Mouse (Mus musculus) MEL (cell line): Measurements from ENCODE around the gene Gm49336. TPM values are rescaled to one million over a fixed set of nuclear protein-coding genes. Genes with fewer than 3 reads are reported as not detected.

Source experiments
- DNase-seq: peaks from one replicate; pipeline ENCODE4 v3.0.0; 2011; ENCODE audit warnings: low read depth, low spot score
- H3K27ac ChIP-seq: 2 replicates; pipeline ENCODE4 v1.5.1; 2012; ENCODE audit warnings: low read depth, mild to moderate bottlenecking, control low read depth, low read length, moderate library complexity; ENCODE audit not compliant: control insufficient read depth
- H3K27me3 ChIP-seq, 2 experiments: fragments of 150-350 bp in 1 of 2; sonication (generic) in 1 of 2; 2 replicates each; pipeline ENCODE4 v1.6.1; 2012; ENCODE audit warnings: low read length in 2 of 2, mild to moderate bottlenecking in 2 of 2, improper control_type of control experiment in 1 of 2, moderate library complexity in 1 of 2; ENCODE audit not compliant: insufficient read depth in 2 of 2, control insufficient read depth in 1 of 2
- H3K36me3 ChIP-seq, 2 experiments: 2 replicates each; pipeline ENCODE4 v1.6.1; 2012 to 2014; ENCODE audit warnings: low read length in 2 of 2, improper control_type of control experiment in 1 of 2, inconsistent platforms in 1 of 2, mild to moderate bottlenecking in 1 of 2; ENCODE audit not compliant: insufficient read depth in 2 of 2, control insufficient read depth in 1 of 2
- H3K4me1 ChIP-seq, 2 experiments: fragments of 150-350 bp in 1 of 2; sonication (generic) in 1 of 2; 2 replicates each; pipeline ENCODE4 v1.6.1; 2012; ENCODE audit warnings: low read length in 2 of 2, improper control_type of control experiment in 1 of 2, mild to moderate bottlenecking in 1 of 2; ENCODE audit not compliant: insufficient read depth in 2 of 2, control insufficient read depth in 1 of 2
- H3K4me3 ChIP-seq, 2 experiments: fragments of 150-350 bp in 1 of 2; sonication (generic) in 1 of 2; 2 replicates each; pipeline ENCODE4 v1.5.1; 2012; ENCODE audit warnings: low read depth in 2 of 2, low read length in 2 of 2, mild to moderate bottlenecking in 2 of 2, moderate library complexity in 2 of 2, control low read depth in 1 of 2, improper control_type of control experiment in 1 of 2; ENCODE audit not compliant: control insufficient read depth in 1 of 2, insufficient read depth in 1 of 2
- H3K79me2 ChIP-seq: 2 replicates; pipeline ENCODE4 v1.6.1; 2012; ENCODE audit warnings: mild to moderate bottlenecking, low read length, moderate library complexity; ENCODE audit not compliant: control insufficient read depth, poor library complexity, insufficient read depth
- H3K9ac ChIP-seq: 2 replicates; pipeline ENCODE4 v1.6.1; 2012; ENCODE audit warnings: low read depth, mild to moderate bottlenecking, control low read depth, low read length, moderate library complexity; ENCODE audit not compliant: control insufficient read depth, poor library complexity, severe bottlenecking
- H3K9me3 ChIP-seq: fragments of 150-350 bp; sonication (generic); replicated peaks from 2 replicates; pipeline ENCODE4 v1.6.1; 2012; ENCODE audit warnings: mild to moderate bottlenecking, low read length, improper control_type of control experiment, moderate library complexity; ENCODE audit not compliant: insufficient read depth
- BHLHE40 ChIP-seq: IDR thresholded peaks from 2 replicates; pipeline ENCODE4 v1.6.1; 2012; ENCODE audit warnings: low read depth, mild to moderate bottlenecking, inconsistent platforms, low read length, improper control_type of control experiment, borderline replicate concordance
- CHD1 ChIP-seq: IDR thresholded peaks from 2 replicates; pipeline ENCODE4 v1.6.1; 2012; ENCODE audit warnings: low read depth, mild to moderate bottlenecking, inconsistent platforms, low read length, improper control_type of control experiment
- CHD2 ChIP-seq: IDR thresholded peaks from 2 replicates; pipeline ENCODE4 v1.6.1; 2011; ENCODE audit warnings: low read length, improper control_type of control experiment
- CTCF ChIP-seq, 3 experiments: IDR thresholded peaks in 2 of 3; conservative IDR thresholded peaks in 1 of 3; 2 replicates each; pipeline ENCODE4 v1.5.1; 2011 to 2012; ENCODE audit warnings: low read length in 3 of 3, low read depth in 2 of 3, mild to moderate bottlenecking in 2 of 3, improper control_type of control experiment in 1 of 3, inconsistent platforms in 1 of 3, mixed read lengths in 1 of 3, moderate library complexity in 1 of 3; ENCODE audit not compliant: control insufficient read depth in 1 of 3, insufficient read depth in 1 of 3, poor library complexity in 1 of 3, severe bottlenecking in 1 of 3
- EP300 ChIP-seq, 2 experiments: IDR thresholded peaks; 2 replicates each; pipeline ENCODE4 v1.6.1; 2011; ENCODE audit warnings: improper control_type of control experiment in 2 of 2, low read length in 2 of 2, low read depth in 1 of 2, mild to moderate bottlenecking in 1 of 2
- ETS1 ChIP-seq: IDR thresholded peaks from 2 replicates; pipeline ENCODE4 v1.6.1; 2012; ENCODE audit warnings: low read depth, mild to moderate bottlenecking, inconsistent platforms, low read length, improper control_type of control experiment, moderate library complexity
- GABPA ChIP-seq: IDR thresholded peaks from 2 replicates; pipeline ENCODE4 v1.6.1; 2012; ENCODE audit warnings: low read depth, mild to moderate bottlenecking, inconsistent platforms, low read length, improper control_type of control experiment, moderate library complexity
- GATA1 ChIP-seq: IDR thresholded peaks from 2 replicates; pipeline ENCODE4 v1.6.1; 2011; ENCODE audit warnings: low read depth, low read length, improper control_type of control experiment
- KAT2A ChIP-seq: conservative IDR thresholded peaks from 2 replicates; pipeline ENCODE4 v1.6.1; 2012; ENCODE audit warnings: low read depth, low read length, improper control_type of control experiment, inconsistent platforms
- MAFK ChIP-seq: IDR thresholded peaks from 2 replicates; pipeline ENCODE4 v1.6.1; 2011; ENCODE audit warnings: low read depth, mild to moderate bottlenecking, low read length, improper control_type of control experiment, borderline replicate concordance
- MAX ChIP-seq: IDR thresholded peaks from 2 replicates; pipeline ENCODE4 v1.6.1; 2011; ENCODE audit warnings: low read length, improper control_type of control experiment
- MAZ ChIP-seq: IDR thresholded peaks from 2 replicates; pipeline ENCODE4 v1.6.1; 2012; ENCODE audit warnings: low read depth, mild to moderate bottlenecking, inconsistent platforms, low read length, improper control_type of control experiment
- MEF2A ChIP-seq: IDR thresholded peaks from 2 replicates; pipeline ENCODE4 v1.6.1; 2014; ENCODE audit warnings: low read depth, mild to moderate bottlenecking, inconsistent platforms, low read length, improper control_type of control experiment; ENCODE audit not compliant: poor library complexity, insufficient replicate concordance, severe bottlenecking; ENCODE audit errors: extremely low read depth
- MYC ChIP-seq: IDR thresholded peaks from 2 replicates; pipeline ENCODE4 v1.6.1; 2011; ENCODE audit warnings: low read depth, mild to moderate bottlenecking, low read length, improper control_type of control experiment, moderate library complexity
- POLR2A ChIP-seq, 2 experiments: IDR thresholded peaks; 2 replicates each; pipeline ENCODE4 v1.6.1; 2011 to 2012; ENCODE audit warnings: low read length in 2 of 2, mild to moderate bottlenecking in 2 of 2, control low read depth in 1 of 2, improper control_type of control experiment in 1 of 2, low read depth in 1 of 2, moderate library complexity in 1 of 2; ENCODE audit not compliant: control insufficient read depth in 1 of 2, insufficient read depth in 1 of 2, poor library complexity in 1 of 2
- RAD21 ChIP-seq: IDR thresholded peaks from 2 replicates; pipeline ENCODE4 v1.6.1; 2011; ENCODE audit warnings: mild to moderate bottlenecking, low read depth, low read length, improper control_type of control experiment
- RCOR1 ChIP-seq: IDR thresholded peaks from 2 replicates; pipeline ENCODE4 v1.6.1; 2012; ENCODE audit warnings: low read depth, mild to moderate bottlenecking, inconsistent platforms, low read length, improper control_type of control experiment
- SIN3A ChIP-seq: IDR thresholded peaks from 2 replicates; pipeline ENCODE4 v1.6.1; 2012; ENCODE audit warnings: low read length, improper control_type of control experiment, inconsistent platforms
- TAL1 ChIP-seq: IDR thresholded peaks from 2 replicates; pipeline ENCODE4 v1.6.1; 2012; ENCODE audit warnings: mild to moderate bottlenecking, inconsistent platforms, low read length, moderate library complexity, mixed read lengths
- TBP ChIP-seq: IDR thresholded peaks from 2 replicates; pipeline ENCODE4 v1.8.0; 2011; ENCODE audit warnings: low read depth, low read length, improper control_type of control experiment
- TCF12 ChIP-seq: IDR thresholded peaks from 2 replicates; pipeline ENCODE4 v1.6.1; 2014; ENCODE audit warnings: low read depth, mild to moderate bottlenecking, inconsistent platforms, low read length, improper control_type of control experiment, moderate library complexity
- UBTF ChIP-seq: IDR thresholded peaks from 2 replicates; pipeline ENCODE4 v1.6.1; 2012; ENCODE audit warnings: low read depth, mild to moderate bottlenecking, inconsistent platforms, low read length, improper control_type of control experiment, moderate library complexity, borderline replicate concordance; ENCODE audit not compliant: insufficient read depth
- ZC3H11A ChIP-seq: IDR thresholded peaks from 2 replicates; pipeline ENCODE4 v1.6.1; 2012; ENCODE audit warnings: low read depth, mild to moderate bottlenecking, inconsistent platforms, low read length, improper control_type of control experiment
- ZKSCAN1 ChIP-seq: IDR thresholded peaks from 2 replicates; pipeline ENCODE4 v1.6.1; 2012; ENCODE audit warnings: low read depth, mild to moderate bottlenecking, inconsistent platforms, low read length, improper control_type of control experiment, moderate library complexity
- ZMIZ1 ChIP-seq: IDR thresholded peaks from 2 replicates; pipeline ENCODE4 v1.6.1; 2012; ENCODE audit warnings: low read depth, mild to moderate bottlenecking, inconsistent platforms, low read length, improper control_type of control experiment, moderate library complexity
- ZNF384 ChIP-seq: IDR thresholded peaks from 2 replicates; pipeline ENCODE4 v1.6.1; 2012; ENCODE audit warnings: low read depth, mild to moderate bottlenecking, inconsistent platforms, low read length, improper control_type of control experiment
- polyA plus RNA-seq, 2 experiments: library from polyadenylated mRNA; stranded (reverse) in 1 of 2; unstranded in 1 of 2; fragments of >175 nt in 1 of 2; fragments of >200 nt in 1 of 2; gene quantifications; 2 replicates each; pipeline versions ENCODE4 v1.2.1 to v1.2.4; 2012; ENCODE audit warnings: low replicate concordance in 2 of 2, low read depth in 1 of 2; ENCODE audit not compliant: insufficient read length in 2 of 2, insufficient read depth in 1 of 2, missing spikeins in 1 of 2
- total RNA-seq: library from RNA; depleted of rRNA; stranded (reverse); fragments of 300-350 nt; gene quantifications from 2 replicates; pipeline ENCODE4 v1.2.3, GENCODE M21; 2012

The Gm49336 gene
- total and polyA plus RNA-seq, 3 experiments = 37.1 to 87.9 (median 59.9) TPM

- Histone ChIP-seq H3K36me3 (peaks cover 0 to 8% of the 10 kb centered on the region in 2 experiments; a peak in 2 of 4 replicates), H3K4me3 (peak overlapping the region in 1 of 2 experiments; percentile 63; a peak in 1 of 4 replicates), H3K27me3 (no peaks in the 10 kb centered on the region; a peak in 3 of 4 replicates), H3K9ac (no peak overlapping the region), H3K9me3 (no peaks in the 10 kb centered on the region), H3K27ac (no peak overlapping the region), H3K79me2 (no peaks in the 10 kb centered on the region; the same call in 1 of the 2 replicates), H3K4me1 (peaks cover 3 to 14% of the 10 kb centered on the region in 2 experiments)
- TF ChIP-seq CHD2 (no peak), RAD21 (no peak), GABPA (no peak), GATA1 (0 out of 2 replicates have a peak, but pooled peaks have one; percentile 13), TCF12 (peak; percentile 60; the same call in 1 of the 2 replicates), EP300 (IDR thresholded peaks at IDR 0.05; ENCODE audit: low read depth in 1 of 2, low read length in 2 of 2) (peak in 1 of 2 experiments; percentile 22; a peak in 1 of 4 replicates), KAT2A (no peak), ZNF384 (peak; percentile 94), MEF2A (no peak)
- DNase-seq = peak; percentile 51
Observed at GRCm38 (mm10) chr14:60178571-60178955, 72.7 kb downstream of the Gm49336 start.

- no peaks in the 10 kb centered on the region; the same call in 1 of the 2 replicates for H3K79me2 ChIP-seq
- peak; percentile 83 for DNase-seq
- H3K9ac ChIP-seq = peak overlapping the region; percentile 54
- peak overlapping the region; percentile 63 to 68 for H3K4me3 ChIP-seq
- peaks cover 0 to 8% of the 10 kb centered on the region in 2 experiments; a peak in 2 of 4 replicates for H3K36me3 ChIP-seq
- peaks cover 3 to 14% of the 10 kb centered on the region in 2 experiments for H3K4me1 ChIP-seq
- no peaks in the 10 kb centered on the region; a peak in 3 of 4 replicates for H3K27me3 ChIP-seq
- peak overlapping the region; percentile 24; the same call in 1 of the 2 replicates for H3K27ac ChIP-seq
- H3K9me3 ChIP-seq = no peaks in the 10 kb centered on the region
- TF ChIP-seq TBP = peak; percentile 49; the same call in 1 of the 2 replicates
- peak; percentile 92; the same call in 1 of the 2 replicates for TF ChIP-seq UBTF
- TF ChIP-seq POLR2A (IDR thresholded peaks at IDR 0.05; ENCODE audit: control insufficient read depth in 1 of 2, insufficient read depth in 1 of 2, low read depth in 1 of 2, low read length in 2 of 2, poor library complexity in 1 of 2) = 0 out of 4 replicates have a peak, but pooled peaks of 1 of the 2 experiments have one; percentile 29
- no peak; the same call in 1 of the 2 replicates for TF ChIP-seq BHLHE40
- TF ChIP-seq KAT2A = no peak
- no peak for TF ChIP-seq ZC3H11A
- TF ChIP-seq MAX = no peak
- peak; percentile 70; the same call in 1 of the 2 replicates for TF ChIP-seq TCF12
- TF ChIP-seq CHD2 = no peak
- TF ChIP-seq EP300 (IDR thresholded peaks at IDR 0.05; ENCODE audit: low read depth in 1 of 2, low read length in 2 of 2) = peak; percentile 69 to 70
- TF ChIP-seq MAFK = no peak
- TF ChIP-seq MAZ = no peak
- peak; percentile 46; the same call in 1 of the 2 replicates for TF ChIP-seq ETS1
- no peak for TF ChIP-seq ZKSCAN1
- 0 out of 2 replicates have a peak, but pooled peaks have one; percentile 31 for TF ChIP-seq RCOR1
- no peak for TF ChIP-seq ZMIZ1
- no peak for TF ChIP-seq CTCF (IDR thresholded peaks at IDR 0.05 in 2 of 3, conservative IDR thresholded peaks at IDR 0.05 in 1 of 3; ENCODE audit: control insufficient read depth in 1 of 3, insufficient read depth in 1 of 3, low read depth in 2 of 3, low read length in 3 of 3, poor library complexity in 1 of 3, severe bottlenecking in 1 of 3)
- TF ChIP-seq TAL1 = peak; percentile 25; the same call in 1 of the 2 replicates
- no peak for TF ChIP-seq SIN3A
- no peak for TF ChIP-seq ZNF384
- no peak for TF ChIP-seq MYC
- TF ChIP-seq GATA1 = peak; percentile 81
- no peak for TF ChIP-seq MEF2A
- TF ChIP-seq CHD1 = no peak
Observed at GRCm38 (mm10) chr14:60177614-60178570, 73.4 kb downstream of the Gm49336 start.
